Mouse (Mus musculus) liver, embryonic 14.5 days (tissue): ENCODE measurements at regions not wholly inside any gene's neighbourhood (a gene's known extent, or its start where the extent isn't known, plus 50 kb on each side); places are given as distances from the start of the nearest gene placed in this dataset.

Experiments
- ATAC-seq: fragments of 200-750 bp; cut with Nextera tagmentation; 2 replicates; pipeline ENCODE4 v1.8.0; 2017; ENCODE audit warnings: moderate number of reproducible peaks, mild to moderate bottlenecking, moderate library complexity; ENCODE audit not compliant: insufficient read depth
- DNase-seq, 3 experiments: peaks; one replicate each; pipeline ENCODE4 v3.0.0-alpha.2; 2012 to 2013; ENCODE audit warnings: low read depth in 3 of 3, low spot score in 3 of 3
- H3K27ac ChIP-seq: fragments of 300-500 bp; sonication (generic); 2 replicates; pipeline ENCODE4 v1.5.1; 2014; ENCODE audit warnings: moderate library complexity, mild to moderate bottlenecking, control low read depth, inconsistent platforms
- H3K27me3 ChIP-seq: fragments of 300-500 bp; sonication (generic); 2 replicates; pipeline ENCODE4 v1.6.1; 2014; ENCODE audit warnings: mild to moderate bottlenecking, low read length, moderate library complexity; ENCODE audit not compliant: control insufficient read depth, insufficient read depth
- H3K36me3 ChIP-seq: fragments of 300-500 bp; sonication (generic); replicated peaks from 2 replicates; pipeline ENCODE4 v1.6.1; 2014; ENCODE audit warnings: low read depth; ENCODE audit not compliant: control insufficient read depth, insufficient read depth
- H3K4me1 ChIP-seq, 2 experiments: fragments of 200-500 bp in 1 of 2; fragments of 300-500 bp in 1 of 2; sonication (generic) in 1 of 2; replicated peaks; 2 replicates each; pipeline ENCODE4 v1.6.1; 2012 to 2014; ENCODE audit warnings: antibody characterized with exemption in 1 of 2, inconsistent platforms in 1 of 2, low read length in 1 of 2; ENCODE audit not compliant: control insufficient read depth in 2 of 2, insufficient read depth in 2 of 2
- H3K4me2 ChIP-seq: fragments of 300-500 bp; sonication (generic); 2 replicates; pipeline ENCODE4 v1.6.1; 2014; ENCODE audit warnings: low read depth, mild to moderate bottlenecking, control low read depth, moderate library complexity
- H3K4me3 ChIP-seq, 2 experiments: fragments of 200-500 bp in 1 of 2; fragments of 300-500 bp in 1 of 2; sonication (generic) in 1 of 2; 2 replicates each; pipeline ENCODE4 v1.5.1; 2012 to 2014; ENCODE audit warnings: low read depth in 2 of 2, low read length in 2 of 2, mild to moderate bottlenecking in 2 of 2, control low read depth in 1 of 2, inconsistent platforms in 1 of 2, moderate library complexity in 1 of 2; ENCODE audit not compliant: insufficient read depth in 1 of 2
- H3K9ac ChIP-seq: fragments of 300-500 bp; sonication (generic); replicated peaks from 2 replicates; pipeline ENCODE4 v1.6.1; 2014; ENCODE audit warnings: mild to moderate bottlenecking, control low read depth, moderate library complexity
- H3K9me3 ChIP-seq: fragments of 300-500 bp; sonication (generic); 2 replicates; pipeline ENCODE4 v1.6.1; 2016; ENCODE audit warnings: low read length, mixed read lengths; ENCODE audit not compliant: control insufficient read depth
- CTCF ChIP-seq: IDR thresholded peaks from 2 replicates; pipeline ENCODE4 v1.5.1; 2016; ENCODE audit warnings: antibody characterized with exemption, low read depth, control low read depth
- EP300 ChIP-seq: IDR thresholded peaks from 2 replicates; pipeline ENCODE4 v1.6.1; 2016; ENCODE audit warnings: antibody characterized with exemption, low read depth
- WGBS: fragments of 180-500 bp; shearing (Covaris S2); extraction: QIAGEN DNeasy Blood & Tissue Kit; methylation state at CpG from one replicate; pipeline ENCODE4 v1.1.7; 2014; ENCODE audit not compliant: insufficient replicate concordance; 5-methylcytosine and 5-hydroxymethylcytosine counted together

- no peak for TF ChIP-seq EP300
- TF ChIP-seq CTCF = no peak
Measured at GRCm38 (mm10) chr13:5802826-5803225, 58.5 kb upstream of the Klf6 start.

GRCm38 (mm10) chr13:5803540-5804380, 57.5 kb upstream of the Klf6 start:
- WGBS = 7% methylated on average over 6 of the region's 6 CpGs
- no peak overlapping the region for H3K4me3 ChIP-seq
- ATAC-seq = peak; percentile 54

More at GRCm38 (mm10) chr13:5802826-5803225, 58.5 kb upstream of the Klf6 start:
- no peaks in the 10 kb centered on the region for H3K36me3 ChIP-seq
- ATAC-seq (peak; percentile 36; the same call in 1 of the 2 replicates), DNase-seq (no peak)
- H3K4me1 ChIP-seq = peaks cover 0 to 21% of the 10 kb centered on the region in 2 experiments; a peak in 3 of 4 replicates
- WGBS = 14% methylated on average over 14 of the region's 14 CpGs
- H3K27me3 ChIP-seq = no peaks in the 10 kb centered on the region
- no peak overlapping the region for H3K4me3 ChIP-seq
- no peaks in the 10 kb centered on the region for H3K9me3 ChIP-seq
- H3K9ac ChIP-seq = no peak overlapping the region
- H3K4me2 ChIP-seq = peak overlapping the region; percentile 13; the same call in 1 of the 2 replicates
- H3K27ac ChIP-seq = peak overlapping the region; percentile 52; the same call in 1 of the 2 replicates

GRCm38 (mm10) chr13:5804381-5804941, 56.8 kb upstream of the Klf6 start:
- ATAC-seq (no peak), DNase-seq (peak in 1 of 3 experiments; percentile 20)
- H3K27me3 ChIP-seq = no peaks in the 10 kb centered on the region
- TF ChIP-seq CTCF (no peak), EP300 (no peak)
- H3K36me3 ChIP-seq = no peaks in the 10 kb centered on the region
- no peaks in the 10 kb centered on the region for H3K9me3 ChIP-seq
- H3K9ac ChIP-seq = no peak overlapping the region
- H3K4me3 ChIP-seq = no peak overlapping the region
- H3K4me1 ChIP-seq = peaks cover 0 to 21% of the 10 kb centered on the region in 2 experiments; a peak in 3 of 4 replicates
- peak overlapping the region; percentile 13; the same call in 1 of the 2 replicates for H3K4me2 ChIP-seq
- WGBS = 11% methylated on average over 7 of the region's 7 CpGs
- no peak overlapping the region for H3K27ac ChIP-seq

More at GRCm38 (mm10) chr13:5803540-5804380, 57.5 kb upstream of the Klf6 start:
- Histone ChIP-seq H3K4me1 (peaks cover 0 to 21% of the 10 kb centered on the region in 2 experiments; a peak in 3 of 4 replicates), H3K27ac (peak overlapping the region; percentile 52), H3K4me2 (peak overlapping the region; percentile 13), H3K9me3 (no peaks in the 10 kb centered on the region), H3K9ac (no peak overlapping the region), H3K27me3 (no peaks in the 10 kb centered on the region), H3K36me3 (no peaks in the 10 kb centered on the region)
- TF ChIP-seq CTCF (no peak), EP300 (no peak)
- DNase-seq = peak; percentile 24 to 56 (median 32)

- TF ChIP-seq EP300 (no peak), CTCF (no peak)
- Histone ChIP-seq H3K9ac (no peak overlapping the region), H3K27me3 (no peaks in the 10 kb centered on the region), H3K9me3 (no peaks in the 10 kb centered on the region), H3K36me3 (no peaks in the 10 kb centered on the region), H3K27ac (no peak overlapping the region), H3K4me1 (peaks cover 0 to 9% of the 10 kb centered on the region in 2 experiments; a peak in 2 of 4 replicates), H3K4me2 (no peak overlapping the region), H3K4me3 (no peak overlapping the region)
- ATAC-seq (no peak), DNase-seq (no peak)
- 53% methylated on average over 2 of the region's 2 CpGs for WGBS
Measured at GRCm38 (mm10) chr13:5808380-5808779, 52.9 kb upstream of the Klf6 start.
